Mouse (Mus musculus) hindbrain, embryonic 15.5 days (tissue): ENCODE data around the gene Naa20. TPM values are rescaled to one million over a fixed set of nuclear protein-coding genes. Genes with fewer than 3 reads are reported as not detected.
"Not testable (repeated sequence)": the region's sequence is repeated elsewhere in the genome, so short reads cannot be mapped to it uniquely, and the experiment has no call there.

ENCODE experiments used
- ATAC-seq: fragments of 200-750 bp; cut with Nextera tagmentation; 2 replicates; pipeline ENCODE4 v1.8.0; 2017; ENCODE audit warnings: low read depth, moderate number of reproducible peaks, moderate TSS enrichment; ENCODE audit not compliant: low FRiP score
- H3K27ac ChIP-seq: fragments of 300-500 bp; sonication (generic); replicated peaks from 2 replicates; pipeline ENCODE4 v1.5.1; 2015; ENCODE audit warnings: mild to moderate bottlenecking, inconsistent platforms
- H3K27me3 ChIP-seq: fragments of 300-500 bp; sonication (generic); 2 replicates; pipeline ENCODE4 v1.6.1; 2015; ENCODE audit warnings: control low read depth, inconsistent platforms
- H3K36me3 ChIP-seq: fragments of 300-500 bp; sonication (generic); 2 replicates; pipeline ENCODE4 v1.6.1; 2015; ENCODE audit warnings: control low read depth, inconsistent platforms
- H3K4me1 ChIP-seq: fragments of 300-500 bp; sonication (generic); replicated peaks from 2 replicates; pipeline ENCODE4 v1.6.1; 2015; ENCODE audit warnings: control low read depth, inconsistent platforms
- H3K4me2 ChIP-seq: fragments of 300-500 bp; sonication (generic); 2 replicates; pipeline ENCODE4 v1.6.1; 2015; ENCODE audit warnings: moderate library complexity, mild to moderate bottlenecking, inconsistent platforms
- H3K4me3 ChIP-seq: fragments of 300-500 bp; sonication (generic); 2 replicates; pipeline ENCODE4 v1.5.1; 2015; ENCODE audit warnings: mild to moderate bottlenecking, inconsistent platforms
- H3K9ac ChIP-seq: fragments of 300-500 bp; sonication (generic); 2 replicates; pipeline ENCODE4 v1.6.1; 2015; ENCODE audit warnings: inconsistent platforms
- H3K9me3 ChIP-seq: fragments of 300-500 bp; sonication (generic); 2 replicates; pipeline ENCODE4 v1.6.1; 2016; ENCODE audit warnings: control low read depth, inconsistent platforms
- WGBS: fragments of 180-500 bp; shearing (Covaris S2); methylation state at CpG from one replicate; pipeline ENCODE4 v1.1.7; 2015; 5-methylcytosine and 5-hydroxymethylcytosine counted together
- polyA plus RNA-seq: library from polyadenylated mRNA; unstranded; fragments of >200 nt; fragmentation: Nextera tagmentation; extraction: Ambion mirVana; gene quantifications from 2 replicates; pipeline ENCODE4 v1.2.1, GENCODE M21; 2015

Gene Naa20
- polyA plus RNA-seq, 1 experiment from 2014 or later: 126 TPM

DNA sequence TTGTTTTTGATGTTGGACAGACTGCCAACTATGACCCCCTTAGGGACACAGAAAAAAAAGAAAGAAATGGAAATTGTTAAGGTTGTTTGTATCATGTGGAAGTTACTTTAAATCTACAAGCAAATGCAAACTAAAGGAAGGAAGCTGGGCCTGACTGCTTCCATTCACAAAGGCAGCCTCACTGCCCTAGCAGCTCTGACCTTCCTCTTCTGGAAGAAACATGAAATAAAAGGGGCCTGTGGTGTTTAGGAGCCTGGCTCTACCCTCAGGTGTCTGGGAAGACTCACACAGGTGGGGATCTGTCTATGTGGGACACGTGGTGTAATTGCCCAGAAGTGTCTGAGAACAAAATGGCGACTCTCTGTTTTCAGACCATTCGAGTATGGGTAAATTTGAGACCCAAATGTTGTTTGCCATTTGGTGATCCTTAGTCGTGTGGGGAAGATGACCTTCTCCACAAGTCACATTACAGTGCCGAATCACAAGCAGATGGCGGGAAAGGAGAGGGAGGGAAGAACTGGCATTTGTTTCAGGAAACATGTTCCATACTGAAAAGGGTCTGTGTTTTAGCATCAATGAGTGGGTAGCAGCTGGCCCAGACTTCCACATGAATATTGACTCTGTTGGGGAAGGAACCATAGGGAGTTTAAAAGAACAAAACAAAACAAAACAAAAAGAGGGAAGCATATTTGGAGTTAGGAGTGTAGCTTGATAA lies 13.0 kb upstream of the Naa20 start:
- Histone ChIP-seq H3K4me1 (no peaks in the 10 kb centered on the region), H3K36me3 (peaks cover 7% of the 10 kb centered on the region), H3K27me3 (no peaks in the 10 kb centered on the region), H3K9ac (no peak overlapping the region), H3K4me3 (no peak overlapping the region), H3K27ac (no peak overlapping the region; the same call in 1 of the 2 replicates), H3K4me2 (no peak overlapping the region), H3K9me3 (no peaks in the 10 kb centered on the region)
- 62% methylated on average over 6 of the region's 6 CpGs for WGBS
- ATAC-seq: 0 out of 2 replicates have a peak, but pooled peaks have one; percentile 45

- Histone ChIP-seq H3K4me3 (no peak overlapping the region), H3K4me2 (no peak overlapping the region), H3K9me3 (no peaks in the 10 kb centered on the region), H3K36me3 (peaks cover 6% of the 10 kb centered on the region), H3K27ac (no peak overlapping the region), H3K9ac (no peak overlapping the region), H3K27me3 (no peaks in the 10 kb centered on the region), H3K4me1 (no peaks in the 10 kb centered on the region)
- WGBS: 88% methylated on average over 2 of the region's 2 CpGs
- no peak for ATAC-seq
Observed at GRCm38 (mm10) chr2:145890571-145890970, 11.3 kb upstream of the Naa20 start.

DNA sequence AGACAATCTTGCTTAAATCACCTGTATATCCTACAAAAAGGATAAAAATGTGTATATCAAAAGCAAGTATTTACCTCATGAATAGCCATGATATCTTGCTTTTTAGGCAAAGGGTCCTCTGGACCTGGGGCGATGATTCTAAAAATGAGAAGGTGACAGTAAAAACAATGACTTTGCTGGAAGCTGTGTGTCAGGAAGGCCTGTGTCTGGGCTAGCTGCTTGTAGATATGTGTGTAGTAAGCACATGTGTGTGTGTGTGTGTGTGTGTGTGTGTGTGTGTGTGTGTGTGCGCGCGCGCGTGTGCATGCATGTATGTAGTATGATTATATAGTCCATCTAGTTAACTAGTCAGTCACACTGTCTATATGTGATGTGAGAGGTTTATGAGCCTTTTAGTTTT lies 8.1 kb upstream of the Naa20 start:
- no peaks in the 10 kb centered on the region for H3K4me1 ChIP-seq
- no peak overlapping the region for H3K4me2 ChIP-seq
- 96% methylated on average over 6 of the region's 6 CpGs for WGBS
- no peak overlapping the region for H3K9ac ChIP-seq
- no peaks in the 10 kb centered on the region for H3K27me3 ChIP-seq
- ATAC-seq: no peak
- H3K4me3 ChIP-seq: no peak overlapping the region
- no peak overlapping the region for H3K27ac ChIP-seq
- H3K9me3 ChIP-seq: no peaks in the 10 kb centered on the region
- no peaks in the 10 kb centered on the region for H3K36me3 ChIP-seq

GRCm38 (mm10) chr2:145898106-145898505 lies 3.8 kb upstream of the Naa20 start:
- ATAC-seq: no peak
- 77% methylated on average over 9 of the region's 9 CpGs for whole genome bisulfite sequencing
- H3K9me3 ChIP-seq: no peaks in the 10 kb centered on the region

GRCm38 (mm10) chr2:145900318-145900717 lies 1.6 kb upstream of the Naa20 start:
- not testable (repeated sequence) for H3K4me2 ChIP-seq, ATAC-seq, H3K27me3 ChIP-seq, H3K27ac ChIP-seq, H3K9me3 ChIP-seq, H3K4me3 ChIP-seq, H3K36me3 ChIP-seq, H3K9ac ChIP-seq
- H3K4me1 ChIP-seq: peaks cover 16% of the 10 kb centered on the region
- 83% methylated on average over 8 of the region's 8 CpGs for WGBS

More at GRCm38 (mm10) chr2:145898106-145898505, 3.8 kb upstream of the Naa20 start:
- Histone ChIP-seq H3K4me1 (no peaks in the 10 kb centered on the region), H3K27ac (no peak overlapping the region), H3K4me2 (no peak overlapping the region), H3K27me3 (no peaks in the 10 kb centered on the region), H3K4me3 (no peak overlapping the region), H3K9ac (no peak overlapping the region), H3K36me3 (no peaks in the 10 kb centered on the region)

DNA sequence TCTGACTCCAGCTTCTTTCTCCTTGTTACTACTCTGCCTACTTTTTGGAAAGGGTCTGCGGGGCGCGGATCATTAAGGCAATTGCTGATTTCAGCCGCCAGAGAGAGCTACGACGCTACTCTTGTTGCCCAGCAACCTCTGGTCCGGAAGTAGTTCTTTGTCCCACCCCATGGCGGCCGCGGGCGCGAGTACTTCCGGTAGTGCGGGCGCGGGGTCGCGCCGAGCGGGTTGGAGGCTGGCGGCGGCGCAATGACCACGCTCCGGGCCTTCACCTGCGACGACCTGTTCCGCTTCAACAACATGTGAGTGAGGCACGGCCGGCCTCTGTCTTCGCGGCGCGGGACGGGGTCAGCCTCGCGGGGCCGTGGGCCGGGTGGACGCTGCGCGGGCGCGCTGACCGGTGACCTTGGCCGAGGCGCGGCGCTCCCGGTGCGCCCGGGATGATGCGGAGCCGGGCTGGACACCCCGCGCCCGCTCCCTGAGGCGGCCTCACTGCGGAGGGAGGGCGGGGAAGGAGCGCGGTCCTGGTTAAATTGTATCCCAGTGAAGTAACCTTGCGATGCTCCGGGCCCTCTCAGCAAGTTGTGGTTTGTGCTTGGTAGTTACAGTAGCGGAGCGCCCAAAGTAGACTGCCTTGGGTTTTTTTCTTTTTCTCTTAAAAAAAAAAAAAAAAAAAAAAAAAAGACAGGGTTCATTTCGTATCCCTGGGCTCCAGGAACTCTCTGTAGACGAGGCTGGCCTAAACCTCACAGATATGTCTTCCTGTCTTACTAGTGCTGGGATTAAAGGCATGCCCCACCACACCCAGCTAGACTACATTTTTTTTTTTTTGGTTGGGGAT lies 1.4 kb downstream of the Naa20 start:
- peak overlapping the region; percentile 90 for H3K9ac ChIP-seq
- WGBS: under 1% methylated on average over 68 of the region's 68 CpGs
- peak overlapping the region; percentile 83 for H3K27ac ChIP-seq
- peak overlapping the region; percentile 97 for H3K4me3 ChIP-seq
- ATAC-seq: peak; percentile 98
- peaks cover 22% of the 10 kb centered on the region for H3K4me1 ChIP-seq
- peak overlapping the region; percentile 64 for H3K4me2 ChIP-seq
- H3K27me3 ChIP-seq: no peaks in the 10 kb centered on the region
- H3K9me3 ChIP-seq: no peaks in the 10 kb centered on the region
- no peaks in the 10 kb centered on the region for H3K36me3 ChIP-seq

DNA sequence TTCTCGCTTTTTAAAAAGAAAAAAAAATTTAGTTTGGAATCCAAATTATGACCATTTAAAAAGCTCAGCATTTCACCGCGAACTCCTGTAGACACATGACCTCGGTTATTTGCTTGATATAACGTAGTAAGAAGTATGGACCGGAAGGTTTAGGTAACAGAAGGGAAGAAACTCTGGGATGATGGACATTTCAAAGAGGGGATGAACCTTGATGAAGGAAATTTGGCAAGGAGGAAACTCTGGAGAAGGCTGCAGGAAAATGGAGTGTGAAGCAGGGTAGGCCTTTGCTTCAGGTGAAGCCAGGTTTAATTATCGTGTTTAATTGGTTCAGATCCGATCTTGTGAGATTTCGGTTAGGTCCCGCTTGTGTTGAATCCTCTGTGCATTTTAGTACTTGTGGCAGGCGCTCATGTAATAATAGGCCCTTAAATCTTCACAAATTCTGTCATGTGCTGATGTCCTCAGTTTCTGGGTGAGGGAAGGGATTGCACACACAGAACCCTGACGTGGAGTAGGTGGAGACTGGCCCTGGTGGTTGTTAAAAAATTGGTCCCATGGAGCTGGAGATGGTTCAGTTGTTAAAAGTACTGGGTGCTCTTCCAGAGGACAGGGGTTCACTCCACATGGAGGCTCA lies 2.2 kb downstream of the Naa20 start:
- H3K4me3 ChIP-seq: peak overlapping the region; percentile 97
- peaks cover 22% of the 10 kb centered on the region for H3K4me1 ChIP-seq
- ATAC-seq: no peak
- no peaks in the 10 kb centered on the region; the same call in 1 of the 2 replicates for H3K36me3 ChIP-seq
- WGBS: 36% methylated on average over 12 of the region's 12 CpGs
- no peaks in the 10 kb centered on the region for H3K27me3 ChIP-seq
- no peaks in the 10 kb centered on the region for H3K9me3 ChIP-seq
- H3K9ac ChIP-seq: peak overlapping the region; percentile 90
- no peak overlapping the region for H3K27ac ChIP-seq
- H3K4me2 ChIP-seq: peak overlapping the region; percentile 64

DNA sequence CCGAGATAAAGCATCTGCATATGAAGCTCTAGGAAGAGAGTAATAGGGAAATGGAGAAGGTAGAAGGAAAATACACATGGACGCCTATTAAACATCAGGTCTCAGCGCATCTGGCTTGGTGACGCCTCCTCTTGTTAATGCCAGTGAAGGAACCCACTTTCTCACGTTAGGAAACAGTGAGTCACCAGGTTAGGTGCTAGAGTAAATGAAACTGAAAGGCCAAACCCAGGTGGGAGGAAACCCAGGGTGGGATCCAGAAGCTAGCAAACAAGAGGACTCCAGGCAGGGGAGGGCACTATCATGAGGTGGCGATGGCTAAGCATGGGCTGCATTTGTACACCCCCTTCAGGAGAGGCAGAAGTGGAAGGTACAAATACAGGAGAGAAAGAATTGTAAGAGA lies 3.3 kb downstream of the Naa20 start:
- no peak overlapping the region for H3K9ac ChIP-seq
- H3K36me3 ChIP-seq: peaks cover 7% of the 10 kb centered on the region; the same call in 1 of the 2 replicates
- no peaks in the 10 kb centered on the region for H3K9me3 ChIP-seq
- H3K27me3 ChIP-seq: no peaks in the 10 kb centered on the region
- H3K4me3 ChIP-seq: no peak overlapping the region
- peaks cover 22% of the 10 kb centered on the region for H3K4me1 ChIP-seq
- WGBS: 89% methylated on average over 6 of the region's 6 CpGs
- ATAC-seq: no peak
- no peak overlapping the region for H3K27ac ChIP-seq
- H3K4me2 ChIP-seq: 0 out of 2 replicates have a peak overlapping the region, but pooled peaks have one; percentile 64

GRCm38 (mm10) chr2:145905884-145906283 lies 4.0 kb downstream of the Naa20 start:
- H3K4me2 ChIP-seq, H3K27me3 ChIP-seq, H3K27ac ChIP-seq, H3K9ac ChIP-seq, H3K4me3 ChIP-seq, ATAC-seq, H3K9me3 ChIP-seq: not testable (repeated sequence)
- WGBS: 42% methylated on average over 4 of the region's 4 CpGs
- peaks cover 14% of the 10 kb centered on the region for H3K36me3 ChIP-seq
- peaks cover 22% of the 10 kb centered on the region for H3K4me1 ChIP-seq

DNA sequence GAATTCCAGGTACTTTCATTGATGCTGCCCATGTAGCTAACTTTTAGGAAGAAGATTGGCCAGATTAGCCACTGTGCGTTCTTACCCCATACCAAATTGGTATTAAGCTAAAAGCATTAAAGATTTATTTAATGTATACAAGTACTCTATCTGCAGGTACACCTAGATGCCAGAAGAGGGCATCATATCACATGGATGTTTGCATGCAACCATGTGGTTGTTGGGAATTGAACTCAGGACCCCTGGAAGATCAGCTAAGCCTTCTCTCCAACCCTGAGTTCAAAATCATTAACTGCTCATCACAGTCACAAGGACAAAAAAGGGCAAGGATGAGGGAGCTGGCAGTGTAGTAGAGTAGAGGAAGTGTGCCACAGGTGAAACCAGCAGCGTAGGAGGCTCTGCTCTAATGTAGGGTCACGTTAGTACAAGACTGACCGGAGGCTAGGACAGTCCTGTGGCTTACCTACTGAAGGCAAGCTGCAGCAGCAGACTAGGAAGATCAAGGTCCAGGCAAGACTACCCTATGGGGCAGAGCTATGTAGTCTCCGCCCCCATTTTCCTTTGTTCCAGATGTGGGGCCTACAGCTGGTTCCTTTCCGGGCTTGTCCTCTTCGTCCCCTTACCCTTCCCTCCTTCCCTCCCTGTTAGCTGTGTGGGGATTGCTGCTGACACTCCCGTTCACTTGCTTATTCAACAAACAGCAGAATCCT lies 19.2 kb downstream of the Naa20 start:
- Histone ChIP-seq H3K4me2 (no peak overlapping the region), H3K4me1 (no peaks in the 10 kb centered on the region), H3K9me3 (no peaks in the 10 kb centered on the region), H3K36me3 (peaks cover 82% of the 10 kb centered on the region), H3K27me3 (no peaks in the 10 kb centered on the region), H3K27ac (no peak overlapping the region), H3K4me3 (no peak overlapping the region), H3K9ac (no peak overlapping the region)
- 94% methylated on average over 8 of the region's 8 CpGs for WGBS
- ATAC-seq: no peak

DNA sequence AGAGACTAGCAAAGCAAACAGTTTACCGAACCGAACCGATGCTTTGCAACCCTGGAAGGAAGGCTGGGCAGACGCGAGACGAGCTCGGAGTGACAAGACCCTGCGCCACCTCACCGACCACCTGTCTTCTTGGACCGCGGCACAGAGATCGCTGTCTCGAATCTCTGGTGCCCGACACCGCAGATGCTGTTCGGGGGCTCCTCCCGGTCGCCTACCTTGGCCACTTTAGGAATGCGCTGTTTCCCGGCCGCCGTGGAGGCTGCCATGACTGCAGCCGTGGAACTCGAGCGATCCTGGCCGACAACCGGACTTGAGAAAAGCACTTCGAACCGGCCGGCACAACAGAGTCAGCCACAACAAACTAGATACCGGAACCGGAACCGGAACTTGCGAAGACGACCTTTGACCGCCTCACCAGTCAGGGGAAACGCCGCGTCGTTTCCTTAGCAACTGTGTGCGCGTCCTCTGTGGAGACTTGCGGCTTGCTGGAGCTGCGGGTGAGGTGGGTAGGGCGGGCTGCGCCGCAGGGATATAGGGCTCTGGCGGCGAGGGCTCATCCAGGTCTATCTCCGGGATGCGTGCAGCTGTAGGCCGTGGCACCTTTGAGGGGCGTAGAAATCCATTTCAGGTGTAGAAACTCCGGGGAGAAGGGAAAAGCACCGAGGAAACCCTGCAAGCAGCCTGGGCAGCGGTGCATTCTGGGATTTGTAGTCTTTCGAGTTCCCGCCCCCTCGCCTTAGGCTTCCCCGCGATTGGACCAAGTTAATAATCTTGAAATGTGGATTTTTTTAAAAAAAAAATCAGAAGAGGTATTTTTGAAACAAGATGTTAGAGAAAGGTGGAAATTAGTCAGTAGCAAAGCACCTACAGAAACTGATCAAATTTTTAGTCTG lies 32.7 kb downstream of the Naa20 start, which contains the start of the genes Cfap61 and Crnkl1:
Gene Cfap61 (plus strand): TSS at position 446 of the 893 bp plus-strand sequence.
Gene Crnkl1 (minus strand): TSS at position 676 of the 893 bp plus-strand sequence.
- Histone ChIP-seq H3K27me3 (no peaks in the 10 kb centered on the region), H3K4me1 (peaks cover 10% of the 10 kb centered on the region), H3K9me3 (no peaks in the 10 kb centered on the region), H3K4me3 (peak within 1 kb of the TSS; percentile 68), H3K27ac (no peak within 1 kb of the TSS), H3K9ac (peak within 1 kb of the TSS; percentile 61), H3K4me2 (peak within 1 kb of the TSS; percentile 89), H3K36me3 (peaks cover 25% of the 10 kb centered on the region)
- ATAC-seq: peak; percentile 99
- under 1% methylated on average over 61 of the region's 61 CpGs for WGBS
